Mouse (Mus musculus) large intestine, adult 2 months (tissue): ENCODE data around the gene Ccdc47. TPM values are rescaled to one million over a fixed set of nuclear protein-coding genes. Genes with fewer than 3 reads are reported as not detected.
"Not testable (repeated sequence)": the region's sequence is repeated elsewhere in the genome, so short reads cannot be mapped to it uniquely, and the experiment has no call there.

Experiments used
- DNase-seq: peaks from one replicate; pipeline ENCODE4 v3.0.0-alpha.2; 2012; ENCODE audit warnings: low read depth, low spot score
- WGBS: fragments of 180-500 bp; shearing (Covaris S2); methylation state at CpG from one replicate; pipeline ENCODE4 v1.1.7; 2018; 5-methylcytosine and 5-hydroxymethylcytosine counted together
- polyA plus RNA-seq: library from polyadenylated mRNA; depleted of rRNA; stranded (reverse); fragments of >200 nt; gene quantifications from 2 replicates; pipeline ENCODE4 v1.2.3, GENCODE M21; 2012

Gene Ccdc47
- polyA plus RNA-seq, 1 experiment = 9.5 TPM

DNA sequence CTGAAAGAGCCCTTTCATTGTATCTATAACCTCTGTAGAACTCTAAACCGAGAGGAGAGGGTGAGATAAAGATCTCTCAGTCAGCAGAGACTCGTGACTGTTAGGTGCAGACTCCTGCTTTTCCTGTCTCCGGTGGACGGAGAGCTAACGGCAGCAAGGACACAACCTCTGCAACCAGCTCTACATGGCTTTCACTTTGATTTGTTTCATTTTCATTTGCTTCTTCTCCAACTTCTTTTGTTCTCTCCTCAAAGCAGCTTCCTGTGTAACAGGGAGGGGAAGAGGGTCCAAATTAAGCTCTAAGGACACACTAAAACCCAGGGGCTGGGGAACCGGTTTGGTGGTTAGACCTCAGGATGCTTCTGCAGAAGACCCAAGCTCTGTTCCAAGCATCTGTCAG is 15.4 kb downstream of the Ccdc47 start:
- 73% methylated on average over 6 of the region's 6 CpGs for WGBS
- DNase-seq = no peak

DNA sequence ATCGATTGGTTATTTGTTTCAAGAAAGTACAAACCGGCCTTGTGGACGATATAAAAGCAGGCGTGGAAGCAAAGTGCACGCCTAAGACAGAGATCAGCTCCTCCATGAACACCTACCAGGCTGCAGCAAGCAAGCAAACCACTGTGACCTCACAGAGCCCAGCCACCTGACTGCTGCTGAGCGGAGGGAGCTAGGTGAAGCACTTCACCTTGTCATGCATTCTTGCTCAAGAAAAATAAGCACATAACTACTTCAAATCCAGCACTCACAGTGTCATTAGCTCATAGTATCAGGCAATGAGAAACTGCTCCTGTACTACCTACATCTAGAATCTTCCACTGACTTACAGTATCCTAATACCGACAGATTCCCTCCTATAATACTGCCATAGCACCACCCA is 16.1 kb downstream of the Ccdc47 start:
- WGBS = 86% methylated on average over 7 of the region's 7 CpGs

DNA sequence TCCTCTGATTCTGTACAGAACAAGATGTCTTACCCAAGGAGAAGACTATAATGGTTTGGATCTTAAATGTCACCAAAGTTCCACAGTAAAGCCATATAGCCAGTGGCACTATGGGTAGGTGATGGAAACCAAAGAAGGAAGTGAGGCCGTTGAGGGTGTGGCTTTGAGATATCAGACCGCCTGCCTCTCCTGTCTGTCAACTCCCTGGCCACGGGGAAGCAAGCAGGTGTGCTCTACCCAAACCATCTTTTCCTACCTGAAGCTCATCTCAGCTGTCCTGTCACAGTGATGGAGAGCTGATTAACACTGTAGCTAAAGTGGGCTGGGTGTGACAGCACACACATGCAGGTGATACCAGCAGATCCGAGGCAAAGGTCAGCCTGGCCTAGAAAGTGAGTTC is 17.9 kb downstream of the Ccdc47 start:
- 45% methylated on average over 4 of the region's 4 CpGs for WGBS
- no peak for DNase-seq

More for the DNA sequence above, 16.1 kb downstream of the Ccdc47 start:
- DNase-seq = not testable (repeated sequence)

DNA sequence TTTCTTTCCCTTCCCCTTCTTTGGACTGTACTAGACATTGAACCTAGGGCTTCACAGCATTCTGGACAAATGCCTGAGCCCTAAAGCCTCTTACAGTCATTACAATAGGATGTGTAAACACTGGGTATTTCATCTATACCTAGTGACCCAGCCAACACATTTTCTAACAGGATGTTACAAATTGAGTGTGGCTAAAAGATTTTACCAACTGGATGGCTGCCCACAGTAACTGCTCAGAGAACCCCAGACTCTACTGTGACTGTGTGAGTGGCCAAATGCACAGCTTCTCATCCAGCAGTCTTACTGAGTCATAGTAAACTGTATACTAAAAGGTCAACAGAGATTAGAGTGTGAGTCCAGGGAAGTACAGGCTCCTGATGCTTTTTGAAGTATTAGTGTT is 20.8 kb downstream of the Ccdc47 start:
- DNase-seq = no peak

DNA sequence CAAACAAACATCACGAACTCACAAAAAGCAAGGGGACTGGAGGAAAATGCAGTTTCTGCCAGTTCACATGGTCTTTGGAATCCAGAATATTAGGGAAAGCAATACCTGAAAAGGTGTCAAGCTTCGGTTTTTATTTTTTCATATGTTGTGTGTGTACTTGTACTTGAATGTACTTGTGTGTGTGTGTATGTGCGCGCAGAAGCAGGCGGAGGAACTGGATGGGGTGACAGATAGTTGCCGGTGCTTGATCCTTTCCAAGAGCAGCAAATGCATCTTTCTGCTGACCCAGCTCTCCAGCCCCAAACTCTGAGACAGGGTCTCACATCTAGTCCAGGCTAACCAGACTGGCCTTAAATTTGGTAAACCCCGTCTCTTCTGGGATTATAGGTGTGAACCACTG is 21.3 kb downstream of the Ccdc47 start:
- DNase-seq = no peak
- WGBS = 89% methylated on average over 7 of the region's 7 CpGs

DNA sequence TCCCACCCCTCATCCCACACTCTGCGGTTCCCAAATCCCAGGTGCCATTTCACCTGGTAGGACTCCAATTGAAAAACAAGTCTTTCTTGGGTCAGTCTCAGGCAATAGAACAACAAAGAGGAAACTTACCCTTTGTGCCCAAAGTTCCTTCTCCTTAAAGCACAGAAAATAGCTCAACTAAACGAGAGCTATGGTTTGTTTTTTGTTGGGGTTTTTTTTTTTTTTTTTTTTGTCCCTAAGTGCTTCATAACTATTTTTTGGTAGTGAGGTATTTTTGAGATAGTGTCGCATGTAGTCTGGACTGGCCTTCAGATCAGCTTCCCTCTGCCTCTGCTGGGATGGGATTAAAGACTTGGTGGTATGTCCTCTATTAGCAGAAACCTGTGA is 22.0 kb downstream of the Ccdc47 start:
- WGBS = 25% methylated on average over 3 of the region's 3 CpGs
- no peak for DNase-seq

DNA sequence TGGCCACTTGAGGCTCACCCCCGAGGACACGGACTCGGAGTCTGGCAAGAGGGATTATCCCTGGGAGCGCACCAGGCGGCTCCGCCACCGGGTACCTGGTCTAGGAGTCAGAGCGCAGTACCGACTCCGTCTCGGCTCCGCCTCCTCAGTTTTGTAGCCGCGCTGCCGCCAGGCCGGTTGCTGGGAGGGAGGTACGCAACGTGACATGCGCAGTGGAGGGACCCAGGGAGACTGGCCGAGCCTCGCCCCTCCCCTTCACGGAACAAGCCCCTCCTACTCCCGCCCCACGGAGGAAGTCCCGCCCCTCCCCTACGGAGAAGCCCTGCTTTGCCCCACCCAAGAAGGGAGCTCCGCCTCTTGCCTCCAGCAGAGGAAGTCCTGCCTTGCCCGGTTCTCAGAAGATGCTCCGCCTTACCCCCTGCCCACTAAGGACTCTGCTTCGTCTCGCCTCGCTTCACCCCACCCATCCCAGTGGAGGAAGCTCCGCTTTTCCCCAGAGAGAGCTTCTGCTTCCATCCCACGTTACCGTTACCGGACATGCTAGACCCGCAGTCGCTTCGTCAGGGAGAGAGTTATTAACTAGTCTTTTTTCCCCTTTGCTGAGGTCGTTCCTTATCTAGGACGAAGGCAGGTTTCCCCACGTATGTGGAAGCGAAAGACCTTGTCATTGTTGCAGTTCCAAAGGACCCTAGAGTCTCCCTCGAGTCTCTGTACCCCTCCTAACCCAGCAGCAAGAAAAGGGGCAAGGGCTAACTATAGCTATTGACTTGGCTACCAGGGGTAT is 22.6 kb downstream of the Ccdc47 start:
- peak; percentile 97 for DNase-seq
- WGBS = under 1% methylated on average over 44 of the region's 44 CpGs

DNA sequence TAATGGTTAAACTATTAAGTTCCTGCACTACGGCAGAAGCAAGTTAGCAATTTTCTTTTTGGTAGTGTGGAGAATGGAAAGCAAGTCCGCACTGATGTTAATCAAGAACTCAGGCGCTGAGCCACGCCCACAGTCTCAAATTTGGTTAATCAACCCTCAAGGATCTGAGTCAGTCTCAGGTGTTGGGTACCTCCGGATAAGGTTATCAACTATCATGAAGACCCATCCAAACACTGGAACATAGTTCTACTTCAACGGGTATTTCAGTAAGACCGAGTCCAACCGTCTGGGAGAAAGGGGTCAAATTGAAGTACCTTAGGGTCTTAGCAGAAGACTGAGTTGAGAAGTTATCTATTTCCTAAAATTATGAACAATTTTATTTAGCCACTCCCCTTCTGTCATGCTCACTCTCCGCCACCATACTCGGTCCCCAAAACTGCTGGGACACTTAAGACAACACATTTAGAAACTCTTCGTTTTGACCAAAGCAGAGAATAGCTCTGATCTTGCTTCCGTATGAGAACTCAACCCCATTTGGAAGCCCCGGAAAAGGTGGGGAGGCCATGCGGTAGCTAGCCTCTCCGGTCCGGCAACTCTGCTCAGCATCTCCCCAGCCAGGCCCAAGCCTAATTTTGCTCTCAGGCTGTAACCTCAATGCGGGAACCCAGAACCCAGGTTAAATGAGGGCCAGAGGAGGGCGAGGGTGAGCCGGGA is 23.3 kb downstream of the Ccdc47 start:
- WGBS = 3% methylated on average over 19 of the region's 19 CpGs
- no peak for DNase-seq

DNA sequence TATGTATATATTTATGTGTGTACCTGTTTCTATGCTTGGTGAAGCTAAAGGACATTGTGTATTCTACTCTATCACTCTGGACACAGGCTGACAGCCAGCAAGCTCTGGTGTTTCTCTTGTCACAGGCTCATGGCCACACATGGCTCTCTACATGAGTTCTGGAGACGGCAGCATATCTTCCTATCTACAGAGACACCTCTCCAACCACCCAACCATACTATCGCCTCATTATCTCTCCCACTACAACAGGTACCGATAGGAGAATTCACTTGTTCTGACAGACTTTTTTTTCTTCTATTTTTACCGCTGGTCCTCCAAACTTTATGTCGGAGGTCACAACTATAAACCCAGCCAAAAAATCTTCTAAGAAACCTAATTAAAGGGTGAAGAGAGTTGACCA is 23.9 kb downstream of the Ccdc47 start:
- no peak for DNase-seq
- 70% methylated on average over 5 of the region's 5 CpGs for WGBS

DNA sequence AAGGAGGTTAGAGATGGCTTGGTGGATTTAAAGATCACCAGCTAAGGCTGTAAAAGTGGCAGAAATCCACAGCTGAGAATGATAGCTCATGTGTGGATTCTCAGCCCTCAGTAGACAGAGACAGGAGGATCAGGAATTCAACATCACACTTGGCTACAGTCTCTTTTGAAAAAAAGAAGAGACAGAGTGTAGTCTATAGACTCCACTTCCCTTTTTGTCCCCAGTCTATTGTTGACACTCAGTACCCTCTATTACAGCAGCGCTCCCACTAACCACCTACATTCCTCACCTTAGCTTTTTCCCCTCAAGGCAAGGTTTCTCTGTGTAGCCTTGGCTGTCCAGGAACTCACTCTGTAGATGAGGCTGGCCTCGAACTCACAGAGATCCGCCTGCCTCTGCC is 24.4 kb downstream of the Ccdc47 start:
- WGBS = 97% methylated on average over 3 of the region's 3 CpGs
- no peak for DNase-seq

DNA sequence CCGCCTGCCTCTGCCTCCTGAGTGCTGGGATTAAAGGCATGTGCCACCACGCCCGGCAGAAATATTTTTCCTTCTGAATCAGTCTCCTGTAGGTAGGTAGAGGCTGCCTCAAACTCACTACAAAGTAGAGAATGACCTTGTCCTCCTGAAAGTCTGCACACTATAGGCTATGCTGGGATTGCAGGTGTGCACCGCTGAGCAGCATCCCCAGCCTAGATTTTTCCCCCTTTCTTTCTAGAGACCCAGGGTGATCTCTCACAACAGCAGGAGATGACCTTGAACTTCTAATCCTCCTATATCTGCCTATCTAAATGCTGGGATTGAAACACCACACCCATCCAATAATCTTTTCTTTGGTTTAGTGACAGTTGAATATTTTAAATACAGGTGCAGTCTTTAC is 28.8 kb downstream of the Ccdc47 start:
- no peak for DNase-seq
- 91% methylated on average over 4 of the region's 4 CpGs for WGBS

DNA sequence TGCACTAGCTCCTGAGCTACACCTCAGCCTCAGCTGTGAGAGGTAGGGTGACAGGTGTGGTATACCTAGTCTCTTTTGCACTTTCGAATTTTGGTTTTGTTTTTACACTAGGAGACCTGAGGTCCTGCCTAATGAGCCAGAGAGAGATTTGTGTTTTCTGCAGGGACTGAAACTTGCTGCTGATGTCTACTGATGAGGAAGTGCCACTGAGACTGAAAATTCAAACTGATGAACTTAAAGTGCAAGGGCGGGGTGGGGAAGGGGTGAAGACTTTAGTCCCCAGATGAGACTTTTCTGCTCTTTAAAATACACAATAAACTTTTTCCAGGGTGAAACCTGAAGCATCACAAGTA is 35.7 kb downstream of the Ccdc47 start:
- 84% methylated on average over 2 of the region's 2 CpGs for WGBS
- DNase-seq = no peak

DNA sequence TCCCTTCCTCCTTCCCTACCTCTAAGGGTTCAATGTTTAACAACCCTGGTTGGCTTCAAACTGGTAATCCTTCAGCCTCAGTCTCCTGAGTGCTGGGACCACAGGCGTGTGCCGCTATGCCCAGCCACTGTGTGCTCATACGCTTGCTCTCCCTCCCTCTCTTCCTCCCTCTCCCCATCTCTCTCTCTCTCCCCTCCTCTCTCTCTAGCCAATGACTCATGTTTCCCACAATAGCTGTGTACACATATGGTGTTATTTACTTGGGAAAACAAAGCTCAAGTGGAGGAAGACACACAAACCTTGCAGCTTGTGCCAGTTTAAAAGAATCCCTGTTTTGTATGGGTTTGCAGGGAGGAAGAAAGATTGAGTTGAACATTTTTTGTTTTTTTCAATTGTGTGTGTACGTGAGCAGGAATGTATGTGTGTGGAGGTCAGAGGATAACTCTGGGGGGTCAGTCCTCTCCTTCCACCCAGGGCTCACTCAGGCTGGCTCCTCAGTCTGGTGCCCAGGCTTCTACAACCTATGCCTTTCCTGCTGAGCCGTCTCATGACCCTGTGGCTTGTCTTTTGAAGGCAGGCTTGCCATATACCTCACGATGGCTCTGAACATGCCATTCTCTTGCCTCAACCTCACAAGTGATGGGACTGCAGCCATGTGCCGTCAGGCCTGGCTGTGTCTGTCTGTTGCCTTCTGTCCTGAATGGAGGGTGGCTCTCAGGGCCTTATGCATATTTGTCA is 36.3 kb downstream of the Ccdc47 start:
- DNase-seq = no peak
- 66% methylated on average over 7 of the region's 7 CpGs for WGBS

DNA sequence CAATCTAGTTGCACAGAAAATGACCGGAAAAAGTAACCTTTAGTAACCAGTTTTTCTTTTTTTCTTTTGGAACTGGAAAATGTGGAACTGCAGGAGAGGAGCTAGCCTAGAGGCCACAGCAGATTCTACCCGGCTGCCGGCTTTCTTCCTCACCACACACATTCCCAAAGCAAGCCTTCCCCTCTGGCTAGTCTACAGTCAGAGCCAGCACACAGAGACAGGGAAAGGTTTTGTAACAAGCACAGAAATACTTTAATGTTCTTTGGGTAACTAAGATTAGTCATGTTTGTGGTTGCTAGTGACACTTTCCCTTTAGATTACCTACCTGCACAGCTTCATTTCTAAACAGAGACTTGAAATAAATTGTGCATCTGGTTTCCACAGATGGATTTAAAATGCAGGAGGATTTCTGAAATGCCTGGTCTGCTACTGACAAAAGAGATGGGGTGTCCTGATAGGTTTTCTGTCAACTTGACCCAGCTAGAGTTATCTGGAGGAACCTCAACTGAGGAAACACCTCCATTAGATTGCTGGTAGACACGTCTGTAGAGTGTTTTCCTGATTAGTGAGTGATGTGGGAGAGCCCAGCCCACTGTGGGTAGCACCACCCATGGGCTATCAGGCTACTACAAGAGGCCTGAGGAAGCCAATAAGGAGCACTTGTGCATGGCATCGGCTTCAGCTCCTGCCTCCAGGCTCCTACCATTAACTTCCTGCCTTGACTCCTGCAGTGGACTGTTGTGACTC is 37.9 kb downstream of the Ccdc47 start:
- WGBS = 72% methylated on average over 5 of the region's 5 CpGs
- DNase-seq = no peak

DNA sequence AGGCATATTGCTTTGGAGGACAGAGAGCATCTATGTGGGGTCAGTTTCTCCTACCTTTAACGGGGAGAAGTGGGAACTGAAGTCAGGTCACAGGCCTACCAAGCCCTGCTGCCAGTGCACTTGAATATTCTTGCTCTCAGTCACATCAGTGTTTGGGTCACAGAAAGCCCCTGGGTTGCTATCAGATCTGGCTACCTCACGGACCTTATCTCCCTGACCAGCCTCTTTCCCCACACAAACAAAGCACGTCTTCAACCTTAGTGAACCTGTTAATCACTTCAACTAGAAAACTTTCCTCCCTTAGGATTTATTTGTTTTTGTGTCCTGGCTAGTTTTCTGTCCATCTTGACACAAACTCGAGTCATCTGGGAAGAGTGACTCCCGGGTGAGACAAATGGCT is 39.8 kb downstream of the Ccdc47 start:
- DNase-seq = no peak
- WGBS = 90% methylated on average over 5 of the region's 5 CpGs

DNA sequence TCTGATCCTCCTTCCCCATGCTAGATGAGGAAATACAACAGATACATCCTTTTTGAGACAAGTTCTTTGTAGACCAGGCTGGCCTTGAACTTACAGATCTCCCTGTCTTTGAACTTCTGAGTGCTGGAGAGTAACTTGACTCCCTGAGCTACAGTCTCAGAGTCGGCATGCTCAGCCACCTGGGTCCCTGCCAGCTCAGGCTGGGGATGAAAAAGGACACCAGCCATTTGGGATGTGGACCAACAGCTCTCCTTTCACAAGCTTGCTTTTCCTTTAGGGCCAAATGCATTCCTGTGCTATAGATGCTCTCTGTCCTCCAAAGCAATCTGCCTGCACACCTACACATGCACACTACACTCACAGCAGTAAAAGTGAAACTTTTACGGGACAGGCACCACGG is 41.1 kb downstream of the Ccdc47 start:
- 32% methylated on average over 3 of the region's 3 CpGs for WGBS
- DNase-seq = no peak

DNA sequence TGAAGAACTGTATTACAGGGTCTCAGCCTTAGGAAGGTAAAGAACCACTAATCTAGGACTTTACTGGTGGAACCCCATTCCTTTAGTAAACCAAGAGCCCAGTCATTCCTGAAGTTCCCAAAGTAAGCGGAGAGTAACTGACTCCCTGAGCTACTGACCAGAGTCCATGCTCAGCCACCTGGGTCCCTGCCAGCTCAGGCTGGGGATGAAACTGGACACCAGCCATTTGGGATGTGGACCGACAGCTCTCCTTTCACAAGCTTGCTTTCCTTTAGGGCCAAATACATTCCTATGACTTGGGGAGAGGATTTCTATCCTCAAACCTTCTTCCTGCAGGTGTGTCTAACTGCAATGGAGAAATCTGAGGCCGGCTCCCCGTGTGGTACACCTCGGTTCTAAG is 41.8 kb downstream of the Ccdc47 start:
- DNase-seq = no peak
- 73% methylated on average over 5 of the region's 5 CpGs for whole genome bisulfite sequencing

DNA sequence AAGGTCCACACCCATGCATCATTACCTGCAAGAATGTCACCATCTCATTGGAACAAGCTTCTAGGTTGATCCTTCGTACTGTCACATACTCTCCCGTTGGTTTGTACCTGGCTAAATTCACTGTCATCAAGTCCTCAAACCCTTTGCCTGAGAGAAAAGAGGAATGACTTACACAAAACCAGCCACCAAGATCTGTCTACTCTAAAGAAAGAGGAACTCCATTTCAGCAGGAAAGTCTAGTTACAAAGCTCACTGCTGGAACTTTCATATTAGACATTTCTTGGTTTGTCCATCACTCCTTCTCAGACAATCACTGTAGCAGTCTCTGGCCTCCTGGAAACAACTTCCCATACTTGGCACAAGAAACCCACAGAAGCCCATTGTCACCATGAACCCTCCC is 42.9 kb downstream of the Ccdc47 start:
- no peak for DNase-seq
- WGBS = 90% methylated on average over 2 of the region's 2 CpGs

DNA sequence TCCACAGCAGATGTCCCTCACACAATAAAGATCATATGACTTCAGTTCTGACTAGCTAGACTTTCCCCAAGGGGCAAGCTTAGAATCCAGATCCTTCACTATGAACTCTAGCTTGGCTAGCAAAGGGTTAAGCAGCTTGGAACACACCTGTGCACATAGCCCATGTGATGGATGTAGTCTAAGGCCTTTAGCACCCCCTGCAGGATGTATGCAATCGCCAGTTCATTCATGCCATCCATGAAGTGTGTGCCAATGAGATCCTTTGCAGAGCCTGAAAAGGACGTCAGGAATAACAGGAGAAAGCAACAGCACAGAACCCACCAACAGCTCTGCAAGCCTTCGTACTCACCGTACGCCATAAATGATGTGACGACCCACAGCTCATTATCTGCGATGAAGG is 45.3 kb downstream of the Ccdc47 start:
- 73% methylated on average over 7 of the region's 7 CpGs for WGBS
- no peak for DNase-seq

DNA sequence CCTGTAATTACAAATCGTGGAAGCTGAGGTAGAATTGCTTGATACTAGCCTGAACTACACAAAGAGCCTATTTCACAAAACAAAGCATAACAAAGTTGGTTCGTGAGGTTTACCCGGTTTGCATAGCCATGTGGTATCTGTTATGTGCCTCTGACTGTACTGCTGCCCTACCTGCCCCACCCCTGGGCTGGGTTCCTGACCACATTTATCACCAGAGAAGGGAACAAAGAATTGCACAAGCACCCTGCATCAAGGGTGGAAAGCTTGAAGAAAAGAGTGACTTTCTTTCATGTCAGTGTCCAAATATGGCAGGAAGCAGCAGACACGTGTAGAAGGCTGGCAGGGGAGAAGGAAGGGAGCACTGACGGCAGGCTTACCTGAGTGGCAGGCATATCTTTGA is 48.7 kb downstream of the Ccdc47 start:
- WGBS = 38% methylated on average over 5 of the region's 5 CpGs
- no peak for DNase-seq
